Mouse (Mus musculus) lung, postnatal 10 days (tissue): ENCODE results near the gene Smndc1.

Experiments used
- DNase-seq: peaks from one replicate; pipeline ENCODE4 v3.0.0; 2021

Smndc1 gene

DNA sequence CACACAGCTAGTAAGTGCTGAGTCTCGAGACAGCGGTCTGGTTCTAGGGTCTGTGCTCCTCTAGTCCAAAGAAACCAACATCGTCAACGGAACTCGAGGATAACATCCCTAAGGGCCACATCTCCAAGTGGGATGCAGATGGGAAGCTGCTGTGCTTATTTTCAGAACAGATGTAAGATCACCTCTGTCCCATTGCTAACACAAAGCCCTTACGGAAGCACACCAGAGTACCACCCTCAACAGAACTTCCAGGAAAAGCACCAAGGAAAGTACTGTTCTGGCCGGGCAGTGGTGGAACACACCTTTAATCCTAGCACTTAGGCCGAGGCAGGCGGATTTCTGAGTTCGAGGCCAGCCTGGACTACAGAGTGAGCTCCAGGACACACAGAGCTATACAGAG lies 12.0 kb downstream of the Smndc1 start:
- no peak for DNase-seq

DNA sequence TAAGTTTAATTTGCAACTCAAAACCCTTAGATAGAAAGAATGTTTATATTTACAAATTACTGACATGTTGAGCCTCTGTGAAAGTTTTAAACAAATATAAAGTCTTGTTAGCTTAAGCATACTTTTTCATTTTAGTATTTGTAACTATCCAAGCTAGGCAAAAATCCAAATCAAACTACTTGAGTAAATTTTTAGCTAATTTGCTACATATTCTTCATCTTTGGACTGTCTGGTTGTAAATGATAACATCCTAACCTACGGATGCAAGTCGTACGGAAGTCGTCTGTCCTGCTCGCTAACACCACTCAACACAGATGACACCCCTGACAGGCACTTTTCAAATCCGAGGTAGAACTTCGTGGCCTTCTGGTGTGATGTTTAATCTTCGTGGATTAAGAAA lies 12.7 kb downstream of the Smndc1 start:
- DNase-seq: no peak

DNA sequence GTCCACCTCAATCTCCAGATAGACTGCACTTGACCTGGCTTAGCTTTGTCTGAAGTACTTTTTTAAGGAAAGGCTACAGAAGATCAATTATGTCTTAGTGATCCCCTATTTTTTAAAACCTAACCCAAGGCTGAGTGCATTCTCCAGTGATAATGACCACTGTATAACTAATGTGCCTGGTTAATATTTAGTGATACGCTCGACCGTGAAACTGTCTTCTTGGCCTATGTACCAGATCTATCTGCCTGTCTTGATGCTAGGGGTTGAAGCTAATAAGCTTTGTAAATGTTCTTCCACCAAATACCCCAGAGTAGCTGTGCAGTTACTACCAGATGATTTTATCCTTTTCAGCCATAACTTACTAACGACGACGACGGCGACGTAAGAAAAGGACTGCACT lies 14.6 kb downstream of the Smndc1 start:
- DNase-seq: no peak

DNA sequence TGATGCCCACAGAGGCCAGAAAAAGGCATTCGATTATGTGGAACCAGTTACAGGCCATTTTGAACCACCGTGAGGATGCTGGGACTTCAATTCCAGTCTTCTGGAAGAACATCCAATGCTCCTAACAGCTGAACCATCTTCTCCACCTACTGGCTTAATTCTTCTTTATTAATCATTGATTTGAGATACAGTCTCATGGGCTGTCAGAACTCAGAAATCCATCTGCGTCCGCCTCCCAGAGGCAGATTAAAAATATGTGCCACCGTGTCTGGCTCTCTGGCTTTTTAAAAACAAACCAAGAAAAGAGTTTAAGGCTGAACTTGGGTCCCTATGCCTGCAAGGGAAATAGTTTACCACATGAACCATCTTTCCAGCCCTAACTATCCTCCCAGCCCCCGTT lies 15.1 kb downstream of the Smndc1 start:
- no peak for DNase-seq

DNA sequence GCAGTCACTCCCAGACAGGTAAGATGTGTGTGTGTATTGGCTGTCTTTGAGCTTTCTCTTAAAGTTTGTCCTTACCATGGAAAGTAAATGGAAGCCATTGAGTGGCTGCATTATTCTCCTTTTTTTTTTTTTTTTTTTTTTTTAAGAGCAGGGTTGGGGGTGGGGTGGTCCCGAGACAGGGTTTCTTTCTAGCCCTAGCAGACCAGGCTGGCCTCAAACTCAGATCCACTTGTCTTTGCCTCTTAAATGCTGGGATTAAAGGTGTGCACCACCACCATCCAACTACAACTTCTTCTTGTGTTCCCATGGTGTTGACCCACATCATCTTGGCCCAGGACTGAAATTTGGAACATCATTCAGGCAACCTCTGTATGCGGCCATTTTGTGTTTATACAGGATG lies 16.8 kb downstream of the Smndc1 start:
- no peak for DNase-seq

DNA sequence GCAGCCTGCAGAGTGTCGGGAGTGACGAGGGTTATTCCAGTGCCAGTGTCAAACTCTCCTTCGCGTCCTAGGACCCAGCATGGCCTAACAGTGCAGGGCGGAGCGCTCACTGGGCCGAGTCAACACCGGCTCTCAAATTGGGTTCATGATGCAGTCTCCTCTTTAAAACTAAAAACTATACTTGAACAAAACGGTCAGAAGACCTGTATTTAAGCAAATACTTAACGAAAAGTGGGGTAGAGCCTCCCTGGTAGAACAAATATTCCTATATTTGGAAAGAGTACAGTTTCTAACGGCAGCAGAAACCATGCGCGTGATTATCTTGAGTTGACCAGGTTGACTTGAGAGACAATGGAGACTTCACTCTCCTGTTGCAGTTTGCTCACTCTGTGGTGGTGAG lies 18.7 kb downstream of the Smndc1 start, which contains the start of gene Gm10197:
Gene Gm10197 (minus strand): TSS at position 101 of the 400 bp plus-strand sequence.
- no peak for DNase-seq

DNA sequence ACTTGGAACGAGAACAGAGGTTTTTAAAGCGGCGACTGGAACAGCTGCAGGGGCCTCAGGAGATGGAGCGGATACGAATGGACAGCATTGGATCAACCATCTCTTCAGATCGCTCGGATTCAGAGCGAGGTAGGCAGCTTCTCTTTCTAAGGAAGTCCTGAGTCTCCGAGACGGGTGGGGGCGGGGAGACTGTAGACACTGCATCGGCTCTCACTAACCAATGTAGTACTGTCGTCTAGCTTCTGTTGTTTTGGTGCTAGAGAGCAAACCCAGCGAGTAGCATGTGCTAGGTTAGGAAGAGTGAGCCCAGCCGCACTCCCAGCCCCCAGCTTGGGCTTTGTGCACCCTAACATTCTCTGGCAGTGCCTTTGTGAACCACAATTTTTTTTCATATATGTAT lies 20.1 kb downstream of the Smndc1 start:
- DNase-seq: no peak

DNA sequence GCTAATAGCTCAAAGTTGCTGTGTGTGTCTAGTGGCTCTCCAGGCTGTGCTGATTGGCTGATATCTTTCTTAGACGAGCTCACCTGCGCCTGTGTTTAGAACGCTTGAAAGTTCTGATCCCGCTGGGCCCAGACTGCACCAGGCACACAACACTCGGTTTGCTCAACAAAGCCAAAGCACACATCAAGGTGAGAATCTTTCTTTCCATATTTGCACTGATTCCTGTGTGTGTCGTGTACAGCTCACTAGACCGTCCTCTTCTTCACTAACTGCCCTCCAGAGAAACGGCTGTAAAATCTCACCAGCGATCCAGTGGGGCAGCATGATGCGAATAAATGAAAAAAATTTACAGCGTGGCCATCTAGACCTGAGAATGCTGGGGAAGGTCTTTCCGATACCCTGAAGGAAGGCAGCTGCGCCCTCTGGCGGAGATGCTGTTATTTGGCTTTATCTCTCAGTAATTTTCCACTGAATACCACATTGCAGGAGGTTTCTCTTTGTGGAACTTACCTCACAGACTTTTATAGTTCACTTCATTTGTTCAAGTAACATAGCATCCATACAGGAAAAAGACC lies 20.8 kb downstream of the Smndc1 start:
- peak; percentile 86 for DNase-seq

DNA sequence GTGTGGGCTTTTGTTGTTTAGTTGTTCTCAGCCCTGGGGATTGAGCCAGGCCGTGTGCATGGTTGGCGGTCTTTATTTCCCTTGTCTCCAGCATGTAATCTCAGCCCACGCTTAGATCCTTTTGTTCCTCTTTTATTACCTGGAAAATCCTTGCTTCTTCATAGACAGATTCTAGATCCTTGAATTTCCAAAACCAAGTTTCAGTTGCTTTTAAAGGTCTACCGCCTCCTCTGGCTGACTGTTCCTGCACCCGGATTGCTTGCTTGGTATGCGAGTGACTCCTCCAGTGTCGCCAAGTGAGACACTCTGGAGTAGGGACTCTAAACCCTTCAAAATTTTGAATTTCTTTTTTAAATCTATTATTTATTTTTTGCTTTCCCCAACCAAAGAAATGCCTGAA lies 23.5 kb downstream of the Smndc1 start:
- no peak for DNase-seq

DNA sequence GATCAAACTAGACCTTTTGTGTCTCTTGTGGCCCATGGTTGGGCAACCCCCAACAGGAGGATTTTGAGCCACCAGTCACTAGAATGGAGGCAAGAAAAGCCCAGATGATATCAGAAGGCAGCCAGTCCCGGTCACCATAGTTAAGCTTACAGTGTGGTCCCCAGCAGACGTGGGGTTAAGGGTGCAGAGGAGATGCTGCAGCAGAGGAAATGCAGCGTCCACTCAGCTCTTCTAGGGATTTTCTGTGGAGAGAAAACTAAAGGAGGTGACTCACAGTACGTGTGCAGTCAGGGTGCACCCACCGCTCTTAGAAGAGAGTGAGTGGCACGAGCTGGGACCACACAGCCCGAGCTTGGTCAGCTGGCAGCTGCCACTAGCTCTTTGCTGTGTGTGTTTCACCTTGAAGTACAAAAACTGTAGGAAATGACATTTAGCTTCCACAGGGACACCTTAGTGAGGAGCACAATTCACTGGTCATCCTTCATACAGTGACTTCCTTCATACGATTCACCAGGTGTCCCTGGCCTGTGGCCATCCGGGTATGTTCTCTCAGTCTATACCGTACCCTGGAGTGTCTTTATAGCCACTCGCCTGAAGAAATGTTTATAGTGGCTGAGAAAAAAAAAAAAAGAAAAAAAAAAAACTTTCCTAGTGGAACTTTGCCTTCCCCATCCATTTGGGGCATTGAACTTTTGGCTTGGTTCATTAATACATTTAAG lies 24.2 kb downstream of the Smndc1 start:
- no peak for DNase-seq

DNA sequence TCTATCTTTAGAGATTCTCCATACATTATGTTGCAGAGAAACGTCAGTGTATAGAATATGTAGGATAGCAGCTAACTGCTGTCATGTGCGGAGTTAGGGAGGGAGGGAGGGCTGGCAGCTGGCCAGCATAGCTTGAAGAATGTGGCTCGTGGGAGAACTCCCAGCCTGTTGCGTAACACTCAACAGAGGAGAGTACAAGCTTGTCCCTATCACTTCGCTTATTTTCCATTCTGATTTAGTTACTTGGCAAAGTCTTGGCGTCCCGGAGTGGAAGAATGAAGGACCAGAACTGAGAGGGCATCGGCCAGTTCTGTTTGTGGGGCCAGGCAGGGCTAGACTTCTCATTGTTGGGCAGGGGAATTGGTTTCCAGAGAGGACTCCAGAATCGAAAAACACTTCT lies 25.4 kb downstream of the Smndc1 start:
- peak; percentile 79 for DNase-seq

DNA sequence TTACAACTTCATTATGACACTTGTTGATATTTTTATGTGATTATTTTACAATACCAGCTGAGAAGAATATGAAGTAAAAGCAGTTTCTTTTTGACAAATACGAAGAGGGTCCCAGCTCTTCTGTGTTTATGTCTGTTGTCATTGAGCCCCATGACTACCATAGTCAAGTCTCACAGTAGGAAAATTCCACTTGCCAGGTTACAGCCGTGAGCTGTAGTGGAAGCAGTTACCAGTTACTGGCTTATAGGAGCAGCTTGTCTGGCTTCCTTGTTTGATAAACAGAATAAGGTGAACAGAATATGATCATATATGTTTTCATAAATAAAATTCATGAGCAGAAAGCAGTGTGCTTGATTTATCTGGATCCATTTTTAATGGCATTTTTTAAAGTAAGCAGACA lies 25.8 kb downstream of the Smndc1 start:
- DNase-seq: no peak

DNA sequence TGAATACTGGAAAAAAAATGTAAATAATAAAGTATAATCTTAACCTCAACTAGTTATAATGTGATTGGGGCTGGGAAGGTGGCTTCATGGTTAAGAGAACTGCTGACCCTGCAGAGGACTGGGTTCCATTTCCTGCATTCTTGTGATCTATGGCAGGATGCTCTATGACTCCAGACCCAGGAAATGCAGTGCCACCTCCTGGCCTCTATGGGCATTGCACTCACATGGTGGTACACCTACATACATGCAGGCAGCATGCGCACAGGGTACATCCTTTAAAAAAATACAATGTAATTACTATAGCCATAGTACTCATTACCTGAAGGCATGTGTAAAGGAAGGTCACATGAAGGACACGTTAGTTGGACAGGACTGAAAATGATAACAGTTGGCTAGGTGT lies 27.4 kb downstream of the Smndc1 start:
- DNase-seq: peak; percentile 55

DNA sequence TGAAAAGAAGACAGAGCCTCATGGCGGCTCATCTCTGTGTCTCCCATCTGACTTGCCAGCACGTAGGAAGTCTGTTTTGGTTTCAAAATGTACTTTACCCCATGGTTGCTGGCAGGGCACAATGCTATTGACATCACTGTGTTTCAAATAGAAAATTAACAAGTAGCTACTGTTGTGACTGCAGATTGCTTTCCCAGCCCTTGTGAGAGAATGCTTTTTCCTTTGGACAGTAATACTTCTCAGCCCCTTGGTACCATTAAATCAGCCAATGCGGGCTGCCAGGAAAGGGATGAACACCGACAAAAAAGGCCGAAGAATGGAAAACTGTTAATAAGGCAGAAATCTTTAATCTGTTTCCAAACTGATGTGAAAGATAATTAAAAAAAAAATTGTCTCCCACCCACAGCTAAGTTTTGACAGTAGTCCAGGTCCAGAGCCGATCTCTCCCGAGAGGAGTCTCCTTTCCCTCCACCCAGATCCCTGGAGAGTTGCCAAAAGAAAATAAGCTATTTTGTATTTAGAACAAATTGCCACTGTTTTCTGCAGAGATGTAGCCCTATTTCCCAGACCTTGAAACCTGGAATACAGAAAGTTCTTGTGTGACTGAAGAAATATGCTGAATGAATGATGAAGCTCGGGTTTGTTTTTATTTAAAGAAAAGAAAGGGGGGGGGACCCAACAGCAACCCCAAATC lies 30.0 kb downstream of the Smndc1 start:
- no peak for DNase-seq

DNA sequence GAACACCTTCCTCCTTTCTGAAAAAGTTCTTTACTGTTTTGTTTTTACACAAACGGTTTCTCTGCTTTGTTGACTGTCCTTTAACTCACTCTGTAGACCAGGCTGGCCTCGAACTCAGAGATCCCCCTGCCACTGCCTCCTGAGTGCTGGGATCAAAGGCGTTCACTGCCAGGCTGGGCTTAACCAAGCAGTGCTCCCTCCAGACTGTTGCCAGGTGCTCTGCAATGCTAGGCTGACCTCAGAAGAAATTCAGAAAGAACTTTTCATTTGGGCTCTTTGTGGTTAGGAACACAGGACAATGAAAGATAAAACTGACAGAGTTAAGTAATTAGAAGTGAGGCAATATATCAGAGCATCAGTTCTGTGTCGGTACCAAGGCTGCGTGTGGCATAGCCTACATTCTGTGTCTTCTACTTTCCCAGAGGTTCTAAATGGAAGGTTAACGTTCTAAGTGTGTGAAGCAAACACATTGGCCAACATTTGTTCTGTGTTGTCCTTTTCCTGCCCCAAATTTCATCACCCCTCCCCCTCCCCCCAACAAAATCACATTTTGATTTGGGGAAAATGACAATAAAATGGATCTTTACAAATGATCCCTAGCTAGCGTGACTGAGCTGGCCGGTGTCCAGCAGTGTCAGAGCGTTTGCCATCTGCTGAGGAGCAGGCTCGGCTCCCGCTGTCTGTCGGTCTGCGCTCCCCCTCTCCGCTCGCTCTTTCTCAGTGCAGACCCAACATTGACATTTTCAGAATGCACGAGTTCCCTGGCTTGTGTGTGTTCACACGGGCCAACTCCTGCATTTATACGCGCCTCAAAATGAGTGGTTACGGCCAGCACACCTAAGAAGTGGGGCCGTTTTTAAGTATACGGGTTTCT lies 31.0 kb downstream of the Smndc1 start:
- peak; percentile 51 for DNase-seq

DNA sequence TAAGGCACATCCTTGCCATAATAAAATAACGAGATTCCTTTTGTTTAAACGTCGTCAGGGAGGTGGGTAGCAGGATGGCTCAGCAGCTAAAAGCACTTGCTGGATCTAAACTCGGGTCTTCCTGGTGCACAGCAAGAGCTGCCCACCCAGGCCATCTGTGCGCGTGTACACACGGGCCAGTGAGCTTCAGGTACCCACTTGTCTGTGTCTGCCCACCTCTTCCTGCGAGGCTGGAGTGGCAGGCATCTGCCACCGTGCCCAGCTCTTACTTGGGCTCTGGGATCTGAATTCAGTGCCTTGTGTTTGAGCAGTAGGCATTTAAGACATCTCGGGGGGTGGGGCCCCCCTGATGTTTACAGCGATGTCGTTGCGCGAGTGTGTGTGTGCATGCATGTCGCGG lies 35.3 kb downstream of the Smndc1 start:
- DNase-seq: no peak

DNA sequence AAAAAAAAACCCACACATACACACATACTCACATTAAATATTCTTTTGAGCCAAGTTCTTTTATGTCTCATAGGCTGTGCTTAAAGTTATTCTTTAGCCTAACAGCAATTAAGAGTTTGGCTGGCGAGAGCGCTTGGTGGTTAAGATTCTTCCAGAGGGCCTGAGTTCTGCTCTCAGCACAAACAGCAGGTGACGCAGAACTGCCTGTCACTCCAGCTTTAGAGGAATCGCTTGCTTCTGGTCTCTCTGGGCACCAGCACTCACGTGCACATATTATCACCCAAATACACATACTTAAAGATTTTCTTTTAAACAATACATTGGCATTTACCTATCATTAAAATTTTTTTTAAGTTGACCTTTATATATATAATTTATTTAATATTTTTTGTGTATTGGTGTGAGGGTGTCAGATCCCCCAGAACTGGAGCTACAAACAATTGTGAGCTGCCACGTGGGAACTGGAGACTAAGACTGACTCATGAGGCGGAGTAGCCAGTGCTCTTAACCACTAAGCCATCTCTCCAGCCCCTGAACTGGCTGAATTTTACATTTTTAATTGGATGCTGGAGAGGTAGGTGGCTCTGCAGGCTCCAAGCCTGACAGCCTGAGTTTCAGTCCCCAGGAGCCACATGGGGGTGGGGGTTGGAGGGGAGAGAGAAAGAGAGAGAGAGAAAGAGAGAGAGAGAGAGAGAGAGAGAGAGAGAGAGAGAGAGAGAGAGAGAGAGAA lies 35.9 kb downstream of the Smndc1 start:
- DNase-seq: no peak

DNA sequence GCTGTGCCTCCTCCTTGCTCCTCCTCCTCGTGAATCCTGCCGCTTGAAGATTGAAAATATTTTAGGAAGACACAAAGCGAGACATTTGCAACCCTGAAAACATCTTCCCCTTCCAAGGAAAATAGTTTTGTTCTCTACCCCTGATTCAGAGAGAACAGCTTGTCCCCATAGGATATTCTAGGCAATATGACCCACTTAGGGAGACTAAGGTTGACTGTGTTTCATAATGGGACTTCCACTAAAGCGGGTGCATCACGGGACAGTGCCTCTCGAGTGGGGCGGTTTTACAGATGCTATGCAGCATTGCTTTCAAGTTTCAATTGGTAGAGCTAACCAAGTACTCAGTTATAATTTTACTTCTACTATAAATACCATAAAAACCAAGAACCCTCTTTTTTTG lies 36.5 kb downstream of the Smndc1 start:
- DNase-seq: no peak

DNA sequence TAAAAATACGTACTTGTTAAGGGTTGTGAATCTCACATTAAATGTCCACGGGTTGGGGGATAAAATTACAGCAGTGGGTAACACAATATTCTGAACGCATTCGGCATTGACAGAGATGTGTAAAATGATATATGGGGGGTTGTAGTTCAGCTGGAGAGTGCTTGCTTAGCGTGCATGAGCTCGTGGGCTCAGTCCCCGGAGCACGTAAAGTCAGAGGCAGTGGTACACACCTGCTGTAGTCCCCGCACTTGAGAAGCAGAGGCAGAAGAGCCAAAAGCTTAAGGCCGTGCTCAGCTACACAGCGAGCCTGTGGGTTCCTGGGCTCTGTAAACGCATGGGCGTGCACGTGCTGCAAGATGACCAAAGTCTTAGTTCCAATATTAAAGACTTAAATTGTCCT lies 44.6 kb downstream of the Smndc1 start:
- no peak for DNase-seq

DNA sequence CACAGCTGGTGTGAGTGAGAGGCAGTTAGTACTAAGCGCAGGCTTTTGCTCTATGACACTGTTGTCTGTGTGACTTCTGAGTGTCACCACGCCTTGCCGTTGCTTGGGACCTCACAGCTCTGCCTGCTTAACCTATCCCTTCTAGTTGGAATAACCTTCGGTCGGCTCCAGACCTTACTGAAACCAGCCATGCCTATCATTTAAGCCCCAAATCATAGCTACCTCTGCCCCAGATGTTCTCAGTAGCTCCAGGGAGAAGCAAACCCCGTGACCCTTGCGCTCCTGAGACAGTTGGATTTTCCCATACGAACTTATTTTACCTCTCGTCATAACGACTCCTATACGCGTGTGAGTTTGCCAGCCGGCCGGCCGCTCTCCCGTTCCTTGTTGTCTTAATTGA lies 46.3 kb downstream of the Smndc1 start:
- DNase-seq: no peak

DNA sequence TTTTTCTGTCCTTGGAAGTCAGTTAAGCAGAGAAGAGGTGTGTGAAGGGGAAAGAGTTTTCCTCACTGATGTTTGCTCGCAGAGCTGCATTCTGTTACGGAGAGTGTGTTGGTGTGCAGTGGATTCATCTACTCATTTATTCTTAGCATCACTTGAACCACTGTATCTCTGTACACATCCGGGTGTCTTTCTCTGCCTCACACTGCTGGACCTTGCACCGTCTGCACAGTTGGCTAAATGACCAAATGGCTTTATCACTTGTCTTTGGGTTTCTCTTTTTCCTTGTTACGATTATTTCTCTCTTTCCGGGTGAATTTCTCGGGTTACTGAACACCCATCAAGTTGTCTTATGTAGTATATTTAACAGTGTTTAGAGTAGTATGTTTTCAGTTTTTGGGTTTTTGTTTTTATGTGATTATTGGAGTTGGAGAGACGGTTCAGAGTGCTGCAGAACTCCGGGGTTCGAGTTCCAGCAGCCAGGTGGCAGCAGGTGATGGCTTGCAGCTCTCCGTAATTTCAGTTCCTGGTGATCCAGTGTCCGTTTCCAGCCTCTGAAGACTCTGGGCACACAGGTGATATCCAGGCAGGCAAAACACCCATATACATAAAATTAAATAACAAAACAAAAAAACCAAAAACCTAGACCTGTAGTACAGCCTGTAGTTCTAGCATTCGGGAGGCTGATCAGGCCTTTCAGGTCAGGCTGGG lies 47.0 kb downstream of the Smndc1 start:
- DNase-seq: no peak

DNA sequence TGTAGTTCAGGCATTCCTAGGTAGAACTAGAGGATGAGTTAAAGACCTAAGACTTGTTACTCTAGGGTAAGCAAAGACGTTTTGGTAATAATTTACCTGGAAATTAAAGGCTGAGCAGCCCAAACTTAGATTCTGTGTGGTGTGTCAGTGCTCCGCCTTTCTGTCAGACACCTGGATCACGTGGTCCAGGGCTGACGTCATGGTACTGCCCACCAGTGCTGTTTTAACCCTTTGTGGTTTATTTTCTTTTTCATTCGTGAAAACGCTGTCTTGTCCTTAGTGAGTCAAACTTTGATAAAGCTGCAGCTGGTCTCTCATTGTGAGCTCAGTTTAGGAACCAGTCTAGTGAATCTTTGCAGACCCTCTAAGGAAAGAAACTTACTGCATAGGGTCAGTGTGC lies 50.0 kb downstream of the Smndc1 start:
- peak; percentile 35 for DNase-seq
